Mouse (Mus musculus) embryonic facial prominence, embryonic 10.5 days (tissue): Measurements from ENCODE around the gene Trf. TPM values are rescaled to one million over a fixed set of nuclear protein-coding genes. Genes with fewer than 3 reads are reported as not detected.

Experiments
- DNase-seq: peaks from one replicate; pipeline ENCODE4 v3.0.0-alpha.2; 2017; ENCODE audit warnings: low spot score
- H3K27ac ChIP-seq: fragments of 300-500 bp; sonication (generic); replicated peaks from 2 replicates; pipeline ENCODE4 v1.5.1; 2016; ENCODE audit warnings: mild to moderate bottlenecking
- H3K27me3 ChIP-seq: fragments of 300-500 bp; sonication (generic); replicated peaks from 2 replicates; pipeline ENCODE4 v1.6.1; 2016; ENCODE audit warnings: low read depth, mild to moderate bottlenecking; ENCODE audit not compliant: poor library complexity, severe bottlenecking
- H3K36me3 ChIP-seq: fragments of 300-500 bp; sonication (generic); replicated peaks from 2 replicates; pipeline ENCODE4 v1.6.1; 2016; ENCODE audit warnings: mild to moderate bottlenecking, moderate library complexity
- H3K4me1 ChIP-seq: fragments of 300-500 bp; sonication (generic); 2 replicates; pipeline ENCODE4 v1.6.1; 2016
- H3K4me3 ChIP-seq: fragments of 300-500 bp; sonication (generic); 2 replicates; pipeline ENCODE4 v1.5.1; 2016; ENCODE audit warnings: mild to moderate bottlenecking, moderate library complexity
- H3K9me3 ChIP-seq: fragments of 300-500 bp; sonication (generic); 2 replicates; pipeline ENCODE4 v1.6.1; 2016; ENCODE audit warnings: mild to moderate bottlenecking
- WGBS: fragments of 180-500 bp; shearing (Covaris S2); methylation state at CpG from one replicate; pipeline ENCODE4 v1.1.7; 2016; 5-methylcytosine and 5-hydroxymethylcytosine counted together
- polyA plus RNA-seq: library from polyadenylated mRNA; unstranded; fragments of >200 nt; fragmentation: Nextera tagmentation; extraction: Ambion mirVana; gene quantifications from 2 replicates; pipeline ENCODE4 v1.2.1, GENCODE M21; 2016

Trf gene
- 21.1 and 23.5 TPM in 2 replicates for polyA plus RNA-seq

- peak within 1 kb of the TSS; percentile 83 for H3K27ac ChIP-seq
- no peaks in the 10 kb centered on the region for H3K27me3 ChIP-seq
- DNase-seq, result peak; percentile 57
- peak within 1 kb of the TSS; percentile 38 for H3K4me3 ChIP-seq
- peaks cover 41% of the 10 kb centered on the region for H3K4me1 ChIP-seq
- no peaks in the 10 kb centered on the region for H3K36me3 ChIP-seq
- 44% methylated on average over 29 of the region's 29 CpGs for WGBS
- no peaks in the 10 kb centered on the region for H3K9me3 ChIP-seq
Observed at GRCm38 (mm10) chr9:103230151-103230951, at the start of gene Trf, which contains the start of gene Gm20425. Gene Trf (minus strand): TSS chr9:103230444. Gene Gm20425 (minus strand): TSS chr9:103230307.

GRCm38 (mm10) chr9:103276876-103277275 lies 46.6 kb upstream of the Trf start:
- Histone ChIP-seq H3K4me1 (no peaks in the 10 kb centered on the region), H3K27me3 (no peaks in the 10 kb centered on the region), H3K36me3 (no peaks in the 10 kb centered on the region), H3K27ac (no peak overlapping the region), H3K9me3 (no peaks in the 10 kb centered on the region), H3K4me3 (no peak overlapping the region)
- 83% methylated on average over 6 of the region's 6 CpGs for WGBS
- no peak for DNase-seq

DNA sequence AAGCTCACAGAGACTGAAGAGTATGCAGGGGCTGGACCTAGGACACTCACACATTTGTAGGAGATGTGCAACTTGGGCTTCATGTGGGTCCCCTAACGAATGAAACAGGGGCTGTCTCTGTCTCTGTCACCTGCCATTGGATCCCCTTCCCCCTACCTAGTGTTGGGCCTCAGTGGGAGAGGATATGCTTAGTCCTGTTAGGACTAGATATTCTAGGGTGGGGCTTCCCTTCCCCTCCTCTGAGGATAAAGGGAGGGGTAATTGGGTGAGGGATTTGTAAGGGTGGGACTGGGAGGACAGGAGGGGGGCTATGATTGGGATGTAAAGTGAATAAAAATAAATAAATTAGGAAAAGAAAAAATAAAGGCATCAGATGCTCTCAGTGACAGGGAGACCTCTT lies 45.4 kb upstream of the Trf start:
- Histone ChIP-seq H3K4me3 (no peak overlapping the region), H3K4me1 (no peaks in the 10 kb centered on the region), H3K9me3 (no peaks in the 10 kb centered on the region), H3K36me3 (no peaks in the 10 kb centered on the region), H3K27me3 (no peaks in the 10 kb centered on the region), H3K27ac (no peak overlapping the region)
- DNase-seq, result no peak
- WGBS, result 70% methylated on average over 1 of the region's 1 CpGs

DNA sequence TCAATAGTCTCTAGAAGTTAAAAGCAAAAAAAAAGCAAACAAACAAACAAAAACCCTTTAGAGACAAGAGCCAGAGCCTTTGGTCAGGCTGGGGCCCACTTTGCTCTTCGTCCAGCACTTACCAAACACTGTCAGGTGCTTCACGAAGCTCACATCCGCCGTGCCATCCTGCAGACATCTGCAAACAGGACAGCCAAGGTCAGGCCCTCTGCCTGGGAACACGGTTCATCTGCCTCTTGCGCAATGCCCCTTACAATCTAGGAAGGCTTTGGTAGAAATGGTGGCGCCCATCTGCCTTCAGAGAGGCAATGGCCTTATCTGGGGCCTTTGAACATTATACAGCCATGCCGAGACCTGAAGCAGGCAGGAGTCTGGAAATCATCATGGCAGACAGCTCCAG lies 44.6 kb upstream of the Trf start:
- no peaks in the 10 kb centered on the region for H3K9me3 ChIP-seq
- no peaks in the 10 kb centered on the region for H3K4me1 ChIP-seq
- no peaks in the 10 kb centered on the region for H3K27me3 ChIP-seq
- WGBS, result 88% methylated on average over 8 of the region's 8 CpGs
- no peaks in the 10 kb centered on the region for H3K36me3 ChIP-seq
- no peak overlapping the region for H3K4me3 ChIP-seq
- DNase-seq, result no peak
- H3K27ac ChIP-seq, result no peak overlapping the region

- 65% methylated on average over 4 of the region's 4 CpGs for WGBS
- no peaks in the 10 kb centered on the region for H3K4me1 ChIP-seq
- no peaks in the 10 kb centered on the region for H3K27me3 ChIP-seq
- no peak overlapping the region for H3K27ac ChIP-seq
- no peaks in the 10 kb centered on the region for H3K36me3 ChIP-seq
- DNase-seq, result no peak
- no peaks in the 10 kb centered on the region for H3K9me3 ChIP-seq
- no peak overlapping the region for H3K4me3 ChIP-seq
Observed at GRCm38 (mm10) chr9:103271104-103271503, 40.9 kb upstream of the Trf start.

DNA sequence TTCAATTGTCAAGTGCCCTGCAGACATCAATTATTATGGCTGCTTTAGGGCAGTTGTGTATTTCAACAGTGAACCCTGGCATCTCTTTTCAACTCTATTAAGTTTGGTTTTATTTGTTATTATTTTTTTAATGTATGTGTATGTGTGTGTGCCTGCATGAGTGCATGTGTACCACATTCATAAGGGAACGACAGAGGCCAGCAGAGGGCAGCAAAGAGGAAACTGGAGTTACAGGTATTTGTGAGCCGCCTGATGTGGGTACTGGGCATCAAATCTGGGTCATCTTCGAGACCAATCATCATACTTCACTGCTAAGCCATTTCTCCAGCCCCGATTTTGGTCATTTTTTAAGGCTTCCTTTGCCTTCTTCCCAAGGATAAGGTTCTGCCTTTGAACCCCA lies 35.5 kb upstream of the Trf start:
- Histone ChIP-seq H3K27ac (no peak overlapping the region), H3K4me1 (no peaks in the 10 kb centered on the region), H3K27me3 (no peaks in the 10 kb centered on the region), H3K36me3 (no peaks in the 10 kb centered on the region), H3K4me3 (no peak overlapping the region), H3K9me3 (no peaks in the 10 kb centered on the region)
- no peak for DNase-seq
- 84% methylated on average over 4 of the region's 4 CpGs for WGBS

- WGBS, result 85% methylated on average over 5 of the region's 5 CpGs
- H3K36me3 ChIP-seq, result no peaks in the 10 kb centered on the region
- no peak overlapping the region for H3K27ac ChIP-seq
- peaks cover 2% of the 10 kb centered on the region; the same call in 1 of the 2 replicates for H3K9me3 ChIP-seq
- H3K4me1 ChIP-seq, result no peaks in the 10 kb centered on the region
- no peak overlapping the region for H3K4me3 ChIP-seq
- DNase-seq, result no peak
- no peaks in the 10 kb centered on the region for H3K27me3 ChIP-seq
Observed at GRCm38 (mm10) chr9:103252906-103253305, 22.7 kb upstream of the Trf start.

- no peaks in the 10 kb centered on the region for H3K4me1 ChIP-seq
- 71% methylated on average over 4 of the region's 4 CpGs for WGBS
- H3K27ac ChIP-seq, result no peak overlapping the region
- no peaks in the 10 kb centered on the region for H3K36me3 ChIP-seq
- H3K9me3 ChIP-seq, result peaks cover under 1% of the 10 kb centered on the region; the same call in 1 of the 2 replicates
- no peaks in the 10 kb centered on the region for H3K27me3 ChIP-seq
- DNase-seq, result no peak
- no peak overlapping the region for H3K4me3 ChIP-seq
Observed at GRCm38 (mm10) chr9:103248618-103249017, 18.4 kb upstream of the Trf start.

DNA sequence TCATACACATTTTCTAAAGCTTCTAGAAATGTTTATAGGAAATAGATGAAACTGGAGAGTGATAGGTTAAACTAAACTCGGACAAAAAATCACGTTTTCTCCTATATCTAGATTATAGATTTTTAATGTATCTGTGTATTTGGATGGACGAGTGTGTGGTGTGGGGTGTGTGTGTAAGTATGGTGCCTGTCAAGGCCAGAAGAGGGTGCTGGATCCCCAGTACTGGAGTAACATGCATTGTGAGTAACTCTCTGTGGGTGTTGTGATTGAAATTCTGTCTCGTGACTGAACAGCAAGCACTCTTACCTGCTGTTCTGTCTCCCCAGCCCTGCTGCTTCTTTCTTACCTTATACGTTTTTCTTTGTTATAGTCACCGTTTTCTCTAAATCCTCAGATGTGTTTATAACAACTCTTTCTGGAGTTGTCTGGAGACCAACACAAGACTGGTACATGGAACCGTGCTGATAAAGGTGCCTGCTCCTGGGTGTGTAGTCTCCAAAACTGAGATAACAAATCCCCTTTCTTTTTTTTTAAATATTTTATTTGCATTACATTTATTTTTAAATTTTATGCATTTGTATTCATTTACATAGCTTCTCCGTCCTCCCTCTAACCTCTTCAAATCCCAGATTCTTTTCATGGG lies 16.4 kb upstream of the Trf start:
- H3K27ac ChIP-seq, result no peak overlapping the region
- H3K4me3 ChIP-seq, result no peak overlapping the region
- H3K36me3 ChIP-seq, result no peaks in the 10 kb centered on the region
- DNase-seq, result no peak
- H3K27me3 ChIP-seq, result no peaks in the 10 kb centered on the region
- WGBS, result 84% methylated on average over 8 of the region's 8 CpGs
- no peaks in the 10 kb centered on the region for H3K4me1 ChIP-seq
- no peaks in the 10 kb centered on the region for H3K9me3 ChIP-seq

DNA sequence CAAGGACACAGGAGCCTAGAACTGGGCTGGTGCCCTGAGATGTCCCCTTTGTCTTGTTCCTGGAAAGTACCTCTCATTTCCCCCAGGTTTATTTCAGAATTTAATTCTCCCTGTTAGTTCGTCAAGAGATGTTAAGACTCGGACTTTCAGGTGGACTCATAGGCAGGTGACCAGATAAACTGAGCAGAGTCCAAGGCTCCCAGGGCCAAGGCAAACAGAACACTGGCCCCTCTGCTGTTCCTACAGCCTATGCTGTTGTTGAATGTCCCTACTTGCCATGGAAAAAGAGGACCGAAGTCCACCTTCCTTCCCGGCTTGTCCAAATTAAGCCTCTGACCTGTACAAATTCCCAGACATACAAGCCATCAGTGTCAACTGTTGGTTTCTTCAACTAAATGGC lies 13.4 kb upstream of the Trf start:
- WGBS, result 91% methylated on average over 4 of the region's 4 CpGs
- H3K36me3 ChIP-seq, result no peaks in the 10 kb centered on the region
- no peaks in the 10 kb centered on the region for H3K9me3 ChIP-seq
- no peak for DNase-seq
- no peaks in the 10 kb centered on the region for H3K27me3 ChIP-seq
- no peak overlapping the region for H3K4me3 ChIP-seq
- no peak overlapping the region for H3K27ac ChIP-seq
- 0 out of 2 replicates have a peak, but pooled peaks cover 5% of the 10 kb centered on the region for H3K4me1 ChIP-seq

GRCm38 (mm10) chr9:103241206-103241605 lies 11.0 kb upstream of the Trf start:
- 0 out of 2 replicates have a peak, but pooled peaks cover 5% of the 10 kb centered on the region for H3K4me1 ChIP-seq
- no peaks in the 10 kb centered on the region for H3K9me3 ChIP-seq
- WGBS, result 77% methylated on average over 2 of the region's 2 CpGs
- no peak overlapping the region for H3K27ac ChIP-seq
- H3K36me3 ChIP-seq, result no peaks in the 10 kb centered on the region
- DNase-seq, result no peak
- H3K4me3 ChIP-seq, result no peak overlapping the region
- no peaks in the 10 kb centered on the region for H3K27me3 ChIP-seq

GRCm38 (mm10) chr9:103239471-103239870 lies 9.2 kb upstream of the Trf start:
- no peak overlapping the region for H3K4me3 ChIP-seq
- DNase-seq, result no peak
- H3K36me3 ChIP-seq, result no peaks in the 10 kb centered on the region
- no peaks in the 10 kb centered on the region for H3K27me3 ChIP-seq
- peaks cover 9% of the 10 kb centered on the region for H3K4me1 ChIP-seq
- H3K27ac ChIP-seq, result no peak overlapping the region
- no peaks in the 10 kb centered on the region for H3K9me3 ChIP-seq
- 91% methylated on average over 6 of the region's 6 CpGs for WGBS
